Mouse (Mus musculus) lung, adult 2 months (tissue): ENCODE data around the gene Dcaf8.

Source experiments
- CTCF ChIP-seq: fragments of 200-500 bp; IDR thresholded peaks from 2 replicates; pipeline ENCODE4 v1.5.1; 2011; ENCODE audit warnings: mild to moderate bottlenecking, low read length, control low read depth; ENCODE audit not compliant: insufficient read depth
- POLR2A ChIP-seq: fragments of 200-500 bp; IDR thresholded peaks from 2 replicates; pipeline ENCODE4 v1.6.1; 2011; ENCODE audit warnings: low read depth, mild to moderate bottlenecking, control low read depth, low read length, borderline replicate concordance; ENCODE audit errors: extremely low read depth

GRCm38 (mm10) chr1:172204814-172205740, 57.2 kb downstream of the Dcaf8 start:
- TF ChIP-seq POLR2A (no peak), CTCF (no peak)
